Mouse (Mus musculus): ENCODE data around the gene Smyd3.

Smyd3 gene

GRCm38 (mm10) chr1:179458987-179459368 is 58.9 kb downstream of the Smyd3 start:
- DNase-seq (ENCODE audit: low spot score in 2 of 2) = no peak

DNA sequence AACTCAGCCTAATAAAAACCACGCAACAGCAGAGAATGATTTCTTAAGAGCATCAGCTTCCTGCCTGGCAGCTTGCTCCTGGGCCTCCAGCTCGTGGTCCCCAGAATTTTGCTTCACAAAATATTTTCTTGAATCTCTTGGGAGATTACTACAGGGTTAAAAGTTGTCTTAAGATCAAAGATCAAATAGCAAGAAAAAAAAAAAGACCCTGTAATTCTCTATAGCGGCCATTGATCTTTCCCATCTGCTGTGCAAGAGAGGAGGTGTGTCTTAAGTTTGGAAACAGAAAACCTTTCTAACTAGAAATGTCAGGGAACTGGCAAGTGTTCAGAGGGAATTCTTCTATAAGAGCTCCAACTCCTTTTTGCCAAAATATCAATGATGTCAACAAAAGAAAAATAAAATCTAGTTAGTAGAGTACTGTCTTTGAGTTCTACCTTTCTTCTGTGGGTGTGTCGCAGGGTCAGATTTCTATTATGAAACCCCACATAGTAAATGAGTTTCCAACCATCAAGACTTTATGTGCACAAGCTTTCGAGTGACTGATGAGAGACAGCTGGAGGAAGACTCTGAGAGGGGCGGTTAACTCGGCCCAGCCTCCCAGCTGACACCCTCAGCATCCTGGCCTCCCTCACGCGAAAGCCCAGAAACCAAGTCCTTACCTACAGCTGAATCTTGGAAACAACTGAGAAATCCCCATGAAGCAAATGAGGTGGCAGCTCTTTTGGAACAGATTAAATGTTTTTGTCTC is 59.4 kb downstream of the Smyd3 start:
- no peak for DNase-seq (ENCODE audit: low spot score in 2 of 2)

DNA sequence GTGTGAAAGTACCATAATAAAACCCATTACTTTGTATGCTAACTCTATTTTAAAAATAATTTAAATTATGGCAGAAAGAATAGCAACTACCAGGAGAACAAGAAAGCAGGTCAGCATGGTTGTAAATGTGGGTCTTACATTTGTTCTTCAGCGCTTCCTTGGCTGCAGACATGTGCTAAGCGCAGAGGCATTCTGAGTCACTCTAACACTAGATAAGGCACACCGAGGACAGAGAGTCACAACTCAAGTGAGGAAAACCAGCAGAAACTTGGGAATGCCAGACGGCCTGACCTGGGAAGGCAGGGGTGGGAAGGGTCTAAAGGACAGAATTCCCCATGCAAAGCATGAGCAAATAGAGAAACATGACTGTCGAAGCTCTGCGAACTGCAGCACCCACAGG is 63.2 kb downstream of the Smyd3 start:
- no peak for DNase-seq (ENCODE audit: low spot score in 2 of 2)

GRCm38 (mm10) chr1:179451211-179451610 is 66.6 kb downstream of the Smyd3 start:
- DNase-seq (ENCODE audit: low spot score in 2 of 2) = peak; percentile 30 to 69

DNA sequence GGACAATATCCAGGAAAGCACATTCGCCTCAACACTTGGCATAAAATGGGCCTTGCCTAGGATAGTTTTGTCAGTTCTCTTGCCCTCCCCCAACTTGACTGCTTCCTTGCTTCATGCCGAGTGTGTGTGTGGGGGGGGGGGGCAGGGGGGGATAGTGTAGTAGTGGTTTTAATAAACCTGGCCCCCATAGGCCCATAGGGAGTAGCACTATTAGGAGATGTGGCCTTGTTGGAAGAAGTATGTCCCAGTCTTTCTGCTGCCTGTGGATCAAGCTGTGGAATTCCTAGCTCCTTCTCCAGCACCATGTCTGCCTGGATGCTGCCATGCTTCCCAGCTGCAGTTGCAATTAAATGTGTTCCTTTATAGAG is 71.0 kb downstream of the Smyd3 start:
- no peak for DNase-seq (ENCODE audit: low spot score in 2 of 2)

- DNase-seq (ENCODE audit: low spot score in 2 of 2) = no peak
These were observed 71.6 kb downstream of the Smyd3 start for GRCm38 (mm10) chr1:179446127-179446844.

DNA sequence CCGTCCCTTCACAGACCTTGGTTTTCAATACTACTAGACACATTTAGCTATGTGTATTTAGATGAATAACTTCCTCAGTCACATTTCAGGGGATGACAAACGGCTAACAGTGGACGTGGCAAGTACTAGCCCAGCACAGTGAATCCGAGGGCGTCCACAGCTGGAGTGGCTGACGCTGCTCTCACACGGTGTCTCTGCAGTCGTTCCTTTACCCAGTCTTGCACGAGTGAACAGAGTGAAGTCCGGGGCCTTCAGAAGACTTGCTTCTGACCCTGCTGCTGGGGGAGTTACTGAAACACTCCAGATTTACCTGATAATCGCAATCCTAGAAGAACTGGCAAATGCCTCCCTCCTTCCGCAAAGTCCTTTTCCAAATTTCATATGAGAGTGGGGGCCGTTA is 74.0 kb downstream of the Smyd3 start:
- no peak for DNase-seq (ENCODE audit: low spot score in 2 of 2)

GRCm38 (mm10) chr1:179443423-179443822 is 74.4 kb downstream of the Smyd3 start:
- DNase-seq (ENCODE audit: low spot score in 2 of 2) = no peak

DNA sequence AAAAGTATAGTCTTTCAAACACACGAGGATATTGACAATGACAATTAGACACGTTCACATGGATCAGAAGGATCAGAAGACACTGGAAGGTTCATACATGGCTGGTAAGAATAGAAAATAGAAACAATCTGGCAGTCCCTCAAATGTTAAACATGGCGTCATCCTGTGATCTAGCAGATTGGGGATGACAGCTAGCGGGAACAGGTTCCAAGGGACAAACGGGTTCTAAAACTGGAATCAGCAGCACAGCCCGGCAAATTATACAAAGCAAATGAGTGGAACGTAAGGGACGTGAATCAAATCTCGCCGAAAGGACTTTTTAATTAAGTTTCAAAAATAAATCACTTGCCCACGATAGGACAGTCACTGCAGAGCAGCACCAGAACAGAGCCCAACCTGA is 81.2 kb downstream of the Smyd3 start:
- no peak for DNase-seq (ENCODE audit: low spot score in 2 of 2)

DNA sequence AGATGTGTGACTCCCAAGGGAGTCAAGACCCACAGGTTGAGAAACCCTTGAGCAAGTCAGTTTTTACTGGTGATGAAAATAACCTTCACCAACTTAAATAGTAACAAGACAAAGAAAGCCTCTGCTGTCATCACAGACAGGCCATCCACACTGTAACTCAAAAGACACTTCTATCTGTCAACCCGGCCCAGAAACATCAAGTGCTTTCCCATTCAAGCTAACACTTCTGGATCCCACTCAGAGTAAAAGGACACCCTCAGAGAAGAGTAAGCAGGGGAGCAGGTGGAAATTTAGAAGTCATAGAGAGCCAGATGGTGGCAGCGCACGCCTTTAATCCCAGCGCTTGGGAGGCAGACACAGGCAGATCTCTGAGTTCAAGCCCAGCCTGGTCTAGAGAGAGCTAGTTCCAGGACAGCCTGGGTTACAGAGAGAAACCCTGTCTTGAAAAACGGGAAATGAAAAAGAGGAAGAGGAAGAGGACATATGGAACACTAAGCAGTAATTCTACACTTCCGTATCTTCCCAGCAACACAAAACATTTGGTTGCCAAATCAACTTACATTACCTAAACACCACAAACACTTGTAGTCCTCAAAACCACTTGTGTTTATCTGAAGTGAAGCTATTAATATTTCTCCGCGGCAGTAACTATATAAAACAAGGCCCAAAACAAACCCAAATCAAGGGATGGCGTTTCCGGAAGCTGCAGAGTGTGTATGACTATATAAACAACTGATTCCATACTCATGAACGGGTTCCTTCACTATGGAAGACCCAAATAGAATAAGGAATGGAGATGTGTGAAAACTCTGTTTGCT is 83.2 kb downstream of the Smyd3 start:
- no peak for DNase-seq (ENCODE audit: low spot score in 2 of 2)

DNA sequence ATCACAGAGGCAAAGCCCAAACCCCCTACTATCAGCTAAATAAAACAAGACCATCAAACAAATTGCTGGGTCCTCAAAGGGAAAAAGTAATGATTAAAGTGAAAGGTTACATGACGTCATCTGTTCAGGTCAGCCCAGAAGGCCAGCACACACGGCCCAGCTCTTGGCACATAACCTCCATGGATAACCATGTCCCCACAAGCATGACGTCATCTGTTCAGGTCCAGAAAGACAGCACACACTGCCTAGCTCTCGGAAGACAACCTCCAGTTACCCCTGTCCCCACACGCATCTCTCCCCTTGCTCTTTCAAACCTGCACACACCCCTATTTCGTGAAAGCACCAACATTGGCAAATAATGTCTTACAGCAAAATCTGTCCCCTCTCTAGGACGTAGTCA is 84.0 kb downstream of the Smyd3 start:
- DNase-seq (ENCODE audit: low spot score in 2 of 2) = no peak

- DNase-seq (ENCODE audit: low spot score in 2 of 2) = no peak
These were observed 84.5 kb downstream of the Smyd3 start for GRCm38 (mm10) chr1:179433355-179433754.

DNA sequence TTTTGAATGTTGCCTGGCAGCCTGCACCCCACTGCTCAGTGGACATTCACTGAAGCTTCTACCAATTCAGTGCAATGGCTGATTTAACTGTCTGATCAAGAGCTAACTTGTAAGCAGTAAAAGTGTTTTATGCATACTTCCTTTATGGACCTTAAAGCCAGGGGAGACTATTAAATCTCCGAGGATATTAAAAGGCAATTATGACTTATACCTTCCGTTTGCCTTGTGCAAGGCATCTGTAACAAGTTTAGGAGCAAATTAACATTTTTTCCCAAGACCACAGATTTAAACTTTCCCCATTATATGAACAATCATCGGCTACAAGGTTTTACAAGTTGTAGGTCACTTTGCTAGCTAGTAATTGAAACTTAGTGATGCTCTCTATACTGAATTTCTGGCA is 87.8 kb downstream of the Smyd3 start:
- no peak for DNase-seq (ENCODE audit: low spot score in 2 of 2)

DNA sequence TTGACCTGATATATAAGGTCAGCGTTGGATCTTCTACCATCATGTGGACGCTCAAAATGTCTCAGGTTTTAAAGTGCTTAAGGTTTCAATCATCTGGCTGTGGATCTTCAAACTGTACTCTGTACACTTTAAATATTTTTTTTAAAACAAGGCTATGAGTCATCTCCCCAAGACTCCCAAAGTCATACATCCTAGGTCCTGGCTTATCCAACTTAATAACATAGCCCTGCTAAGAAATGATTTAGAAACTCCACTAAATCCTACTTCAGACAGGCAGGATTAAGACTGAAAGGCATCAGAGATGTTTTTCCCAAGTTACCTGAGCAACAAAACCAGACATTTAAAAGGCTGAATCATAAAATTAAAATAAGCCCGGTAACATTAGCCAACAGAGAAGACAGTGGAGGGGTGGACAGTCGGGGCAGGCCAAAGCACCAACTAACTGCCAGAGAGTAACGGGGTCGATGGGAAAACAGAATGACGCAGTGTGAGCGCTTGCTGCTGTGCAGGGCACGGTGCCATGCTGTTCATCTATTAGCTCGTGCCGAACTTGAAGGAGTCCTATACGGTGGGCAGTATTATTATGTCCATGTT is 92.9 kb downstream of the Smyd3 start:
- no peak for DNase-seq (ENCODE audit: low spot score in 2 of 2)

DNA sequence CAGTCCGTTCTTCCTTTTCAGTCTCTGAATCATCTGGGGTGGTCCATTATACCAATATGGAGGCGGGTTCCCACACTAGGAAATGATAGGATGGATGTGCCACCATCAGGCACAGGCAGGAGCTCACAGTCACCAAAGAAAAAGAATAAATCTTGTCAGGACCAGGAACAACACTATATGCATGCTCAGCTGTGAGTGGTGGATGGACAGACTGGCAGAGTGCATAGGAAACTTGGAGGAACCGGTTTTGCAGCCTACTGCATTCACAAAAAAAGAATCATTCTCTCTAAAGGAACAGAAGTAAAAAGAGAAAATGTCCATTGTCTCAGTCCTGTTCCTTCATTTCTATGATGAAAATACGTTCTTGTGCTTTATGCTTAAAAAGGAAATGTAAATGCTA is 98.8 kb downstream of the Smyd3 start:
- DNase-seq (ENCODE audit: low spot score in 2 of 2) = no peak

DNA sequence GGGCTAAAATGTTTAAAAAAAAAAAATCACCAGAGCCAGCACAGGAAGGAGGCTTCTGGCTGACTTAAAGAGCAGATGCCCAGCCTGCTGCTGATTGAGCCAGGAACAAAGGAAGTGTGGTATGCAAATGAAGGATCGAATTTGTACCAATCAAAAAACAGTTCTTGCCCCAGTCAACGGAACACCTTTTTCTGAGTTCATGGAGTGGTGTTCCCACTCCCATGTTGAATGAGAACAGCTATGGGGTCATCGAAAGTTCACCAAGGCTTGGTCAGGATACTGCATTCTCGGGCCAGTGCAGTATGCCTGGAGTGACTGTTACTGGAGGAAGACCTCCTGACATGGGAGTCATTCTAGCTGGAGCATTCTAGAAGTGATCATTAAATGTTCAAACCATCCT is 109.8 kb downstream of the Smyd3 start:
- DNase-seq (ENCODE audit: low spot score in 2 of 2) = no peak

DNA sequence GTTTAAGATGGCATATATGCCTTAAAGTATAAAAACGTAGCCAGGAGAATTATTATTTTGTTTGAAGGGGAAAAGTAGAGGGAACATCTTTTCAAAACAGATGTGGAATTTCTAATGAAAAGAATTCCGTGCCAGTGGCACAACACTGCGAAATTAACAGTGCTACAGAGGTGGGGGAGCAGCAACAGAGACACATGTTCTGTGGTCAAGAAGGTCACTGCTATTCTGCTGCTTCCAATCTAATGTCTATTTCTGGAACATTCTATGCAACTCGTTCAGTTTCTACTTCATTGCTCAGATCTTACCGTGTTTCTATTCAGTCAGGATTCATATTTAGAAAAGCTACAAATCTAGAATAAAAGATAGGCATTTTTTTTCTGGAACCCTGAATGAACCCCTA is 117.0 kb downstream of the Smyd3 start:
- DNase-seq (ENCODE audit: low spot score in 2 of 2) = no peak

DNA sequence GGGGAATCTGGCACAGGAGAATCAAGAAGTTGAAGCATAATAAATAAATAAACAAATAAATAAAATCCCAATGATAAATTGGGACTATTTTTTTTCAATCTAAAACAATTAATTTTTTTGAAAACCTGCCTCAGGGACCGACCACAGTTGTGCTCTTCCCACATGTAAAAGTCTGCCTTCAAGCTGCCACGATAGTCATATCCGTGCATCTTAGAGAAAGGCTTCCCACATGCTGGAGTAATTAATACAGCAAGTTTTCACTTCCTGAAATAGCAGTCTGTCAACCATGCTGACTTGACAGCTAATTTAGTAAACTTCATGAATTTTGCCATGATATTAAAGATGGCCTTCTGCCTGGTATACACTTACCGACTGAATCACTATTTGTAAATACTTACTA is 119.2 kb downstream of the Smyd3 start:
- no peak for DNase-seq (ENCODE audit: low spot score in 2 of 2)

DNA sequence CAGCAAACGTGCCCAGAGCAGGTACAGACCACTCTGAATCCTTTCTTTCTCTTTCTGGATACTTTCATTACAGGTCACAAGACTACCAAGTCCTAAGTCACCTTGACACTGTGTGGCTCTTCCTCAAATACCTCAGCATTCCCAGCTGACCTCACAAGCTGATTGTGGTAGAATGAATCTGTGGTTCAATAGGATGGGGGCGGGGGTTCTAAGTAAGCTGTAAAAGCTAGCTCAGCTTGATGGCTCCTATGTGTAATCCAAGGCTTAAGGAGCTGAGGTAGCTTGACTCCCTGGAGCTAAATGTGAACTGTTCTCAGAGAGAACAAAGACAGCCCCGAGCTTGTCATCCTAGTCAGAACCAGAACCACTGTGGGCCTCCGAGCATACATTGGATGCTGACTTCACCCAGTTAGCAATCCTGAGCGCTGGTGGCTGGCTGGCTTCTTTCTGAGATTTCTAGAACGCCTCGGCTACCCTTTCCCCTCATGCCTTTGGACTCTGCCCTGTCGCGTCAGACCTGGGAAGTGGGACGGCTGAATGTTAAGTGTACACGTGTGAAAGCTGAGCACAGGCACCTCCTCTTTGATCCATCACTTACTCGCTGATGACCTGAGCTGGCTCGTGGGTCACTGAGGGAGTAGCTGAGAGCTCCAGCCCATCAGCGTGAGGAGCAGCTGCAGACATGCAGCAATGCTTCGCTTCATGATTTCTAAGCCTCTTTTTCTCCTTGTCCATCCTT is 131.4 kb downstream of the Smyd3 start:
- DNase-seq (ENCODE audit: low spot score in 2 of 2) = no peak

GRCm38 (mm10) chr1:179385691-179386090 is 132.2 kb downstream of the Smyd3 start:
- no peak for DNase-seq (ENCODE audit: low spot score in 2 of 2)

GRCm38 (mm10) chr1:179384296-179384695 is 133.5 kb downstream of the Smyd3 start:
- DNase-seq (ENCODE audit: low spot score in 2 of 2) = no peak

- no peak for DNase-seq (ENCODE audit: low spot score in 2 of 2)
These were observed 139.7 kb downstream of the Smyd3 start for GRCm38 (mm10) chr1:179378102-179378501.
